Mouse (Mus musculus): ENCODE results near the gene Tmx1. TPM values are rescaled to one million over a fixed set of nuclear protein-coding genes. Genes with fewer than 3 reads are reported as not detected.

Tmx1 gene
- polyA plus RNA-seq, 1 experiment from 2014 or later = 76.1 TPM

- Histone ChIP-seq H3K36me3 (ENCODE audit: insufficient read depth, low read length) (no peaks in the 10 kb centered on the region), H3K4me2 (replicated peaks; ENCODE audit: low read depth, low read length) (no peak overlapping the region), H3K9me3 (ENCODE audit: low read length) (no peaks in the 10 kb centered on the region), H3K27me3 (replicated peaks; ENCODE audit: insufficient read depth, low read length) (no peaks in the 10 kb centered on the region), H3K4me1 (ENCODE audit: insufficient read depth, low read depth, low read length) (peaks cover 4% of the 10 kb centered on the region; the same call in 1 of the 2 replicates), H3K4me3 (ENCODE audit: low read depth, low read length) (no peak overlapping the region), H3K9ac (replicated peaks; ENCODE audit: low read depth) (no peak overlapping the region), H3K27ac (ENCODE audit: low read length) (no peak overlapping the region)
- ATAC-seq = no peak
- no peak for DNase-seq (ENCODE audit: low spot score)
- TF ChIP-seq EP300 (IDR thresholded peaks at IDR 0.05) (no peak), CTCF (IDR thresholded peaks at IDR 0.05) (no peak)
- WGBS = 65% methylated on average over 9 of the region's 9 CpGs
Observed at GRCm38 (mm10) chr12:70422322-70423118, 30.4 kb upstream of the Tmx1 start.

- Histone ChIP-seq H3K27ac (ENCODE audit: low read length) (no peak overlapping the region), H3K4me2 (replicated peaks; ENCODE audit: low read depth, low read length) (no peak overlapping the region), H3K9ac (replicated peaks; ENCODE audit: low read depth) (no peak overlapping the region), H3K9me3 (ENCODE audit: low read length) (no peaks in the 10 kb centered on the region), H3K4me1 (ENCODE audit: insufficient read depth, low read depth, low read length) (no peaks in the 10 kb centered on the region), H3K36me3 (ENCODE audit: insufficient read depth, low read length) (no peaks in the 10 kb centered on the region), H3K4me3 (ENCODE audit: low read depth, low read length) (no peak overlapping the region), H3K27me3 (replicated peaks; ENCODE audit: insufficient read depth, low read length) (no peaks in the 10 kb centered on the region)
- DNase-seq (ENCODE audit: low spot score) (no peak), ATAC-seq (no peak)
- WGBS = 69% methylated on average over 3 of the region's 3 CpGs
- TF ChIP-seq CTCF (IDR thresholded peaks at IDR 0.05) (no peak), EP300 (IDR thresholded peaks at IDR 0.05) (no peak)
Observed at GRCm38 (mm10) chr12:70427885-70428284, 25.0 kb upstream of the Tmx1 start.

GRCm38 (mm10) chr12:70429637-70430036 lies 23.3 kb upstream of the Tmx1 start:
- Histone ChIP-seq H3K4me3 (ENCODE audit: low read depth, low read length) (no peak overlapping the region), H3K4me2 (replicated peaks; ENCODE audit: low read depth, low read length) (no peak overlapping the region), H3K27ac (ENCODE audit: low read length) (no peak overlapping the region), H3K36me3 (ENCODE audit: insufficient read depth, low read length) (no peaks in the 10 kb centered on the region), H3K9me3 (ENCODE audit: low read length) (no peaks in the 10 kb centered on the region), H3K9ac (replicated peaks; ENCODE audit: low read depth) (no peak overlapping the region), H3K27me3 (replicated peaks; ENCODE audit: insufficient read depth, low read length) (no peaks in the 10 kb centered on the region), H3K4me1 (ENCODE audit: insufficient read depth, low read depth, low read length) (no peaks in the 10 kb centered on the region)
- ATAC-seq = no peak
- no peak for TF ChIP-seq CTCF (IDR thresholded peaks at IDR 0.05)
- TF ChIP-seq EP300 (IDR thresholded peaks at IDR 0.05) = no peak
- DNase-seq (ENCODE audit: low spot score) = no peak
- WGBS = 76% methylated on average over 4 of the region's 4 CpGs

- TF ChIP-seq EP300 (IDR thresholded peaks at IDR 0.05) (no peak), CTCF (IDR thresholded peaks at IDR 0.05) (peak; percentile 83)
- H3K4me2 ChIP-seq (replicated peaks; ENCODE audit: low read depth, low read length) = no peak overlapping the region
- no peaks in the 10 kb centered on the region for H3K36me3 ChIP-seq (ENCODE audit: insufficient read depth, low read length)
- 31% methylated on average over 8 of the region's 8 CpGs for WGBS
- no peak overlapping the region for H3K9ac ChIP-seq (replicated peaks; ENCODE audit: low read depth)
- peak; percentile 68 for DNase-seq (ENCODE audit: low spot score)
- H3K4me1 ChIP-seq (ENCODE audit: insufficient read depth, low read depth, low read length) = no peaks in the 10 kb centered on the region
- ATAC-seq = no peak
- no peak overlapping the region for H3K4me3 ChIP-seq (ENCODE audit: low read depth, low read length)
- H3K9me3 ChIP-seq (ENCODE audit: low read length) = no peaks in the 10 kb centered on the region
- no peaks in the 10 kb centered on the region for H3K27me3 ChIP-seq (replicated peaks; ENCODE audit: insufficient read depth, low read length)
- H3K27ac ChIP-seq (ENCODE audit: low read length) = no peak overlapping the region
Observed at GRCm38 (mm10) chr12:70430307-70430950, 22.5 kb upstream of the Tmx1 start.

- no peak overlapping the region for H3K27ac ChIP-seq (ENCODE audit: low read length)
- no peak overlapping the region for H3K9ac ChIP-seq (replicated peaks; ENCODE audit: low read depth)
- no peaks in the 10 kb centered on the region for H3K9me3 ChIP-seq (ENCODE audit: low read length)
- H3K27me3 ChIP-seq (replicated peaks; ENCODE audit: insufficient read depth, low read length) = no peaks in the 10 kb centered on the region
- no peaks in the 10 kb centered on the region for H3K4me1 ChIP-seq (ENCODE audit: insufficient read depth, low read depth, low read length)
- TF ChIP-seq CTCF (IDR thresholded peaks at IDR 0.05) = no peak
- no peak for TF ChIP-seq EP300 (IDR thresholded peaks at IDR 0.05)
- H3K4me2 ChIP-seq (replicated peaks; ENCODE audit: low read depth, low read length) = no peak overlapping the region
- no peak overlapping the region for H3K4me3 ChIP-seq (ENCODE audit: low read depth, low read length)
- ATAC-seq (no peak), DNase-seq (ENCODE audit: low spot score) (no peak)
- no peaks in the 10 kb centered on the region for H3K36me3 ChIP-seq (ENCODE audit: insufficient read depth, low read length)
- 41% methylated on average over 5 of the region's 5 CpGs for WGBS
Observed at GRCm38 (mm10) chr12:70431428-70431827, 21.5 kb upstream of the Tmx1 start.

DNA sequence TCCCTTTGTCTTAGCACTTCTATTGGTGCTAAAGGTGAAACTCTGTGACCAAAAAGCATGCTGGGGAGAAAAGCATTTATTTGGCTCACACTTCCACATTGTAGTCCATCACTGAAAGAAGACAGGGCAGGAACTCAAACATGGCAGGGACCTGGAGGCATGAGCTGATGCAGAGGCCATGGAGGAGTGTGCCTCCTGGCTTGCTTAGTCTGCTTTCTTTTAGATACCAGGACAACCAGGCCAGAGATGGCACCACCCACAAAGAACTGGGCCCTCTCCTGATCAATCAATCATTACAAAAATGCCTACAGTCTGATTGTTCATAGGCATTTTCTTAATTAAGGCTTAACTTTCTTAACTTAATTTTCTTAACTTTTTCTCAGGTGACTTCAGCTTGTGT lies 2.9 kb upstream of the Tmx1 start:
- Histone ChIP-seq H3K4me2 (replicated peaks; ENCODE audit: low read depth, low read length) (no peak overlapping the region), H3K4me3 (ENCODE audit: low read depth, low read length) (no peak overlapping the region), H3K9ac (replicated peaks; ENCODE audit: low read depth) (no peak overlapping the region), H3K9me3 (ENCODE audit: low read length) (no peaks in the 10 kb centered on the region), H3K4me1 (ENCODE audit: insufficient read depth, low read depth, low read length) (peaks cover 4% of the 10 kb centered on the region; the same call in 1 of the 2 replicates), H3K36me3 (ENCODE audit: insufficient read depth, low read length) (no peaks in the 10 kb centered on the region), H3K27ac (ENCODE audit: low read length) (no peak overlapping the region), H3K27me3 (replicated peaks; ENCODE audit: insufficient read depth, low read length) (no peaks in the 10 kb centered on the region)
- ATAC-seq (no peak), DNase-seq (ENCODE audit: low spot score) (no peak)
- TF ChIP-seq EP300 (IDR thresholded peaks at IDR 0.05) = no peak
- TF ChIP-seq CTCF (IDR thresholded peaks at IDR 0.05) = no peak
